Mouse (Mus musculus) heart, postnatal 0 days (tissue): ENCODE measurements at regions not wholly inside any gene's neighbourhood (a gene's known extent, or its start where the extent isn't known, plus 50 kb on each side); places are given as distances from the start of the nearest gene placed in this dataset.

Experiments
- ATAC-seq: fragments of 200-750 bp; cut with Nextera tagmentation; 2 replicates; pipeline ENCODE4 v1.8.0; 2017; ENCODE audit warnings: low read depth, moderate number of reproducible peaks, moderate library complexity; ENCODE audit not compliant: insufficient read depth
- DNase-seq: peaks from one replicate; pipeline ENCODE4 v3.0.0-alpha.2; 2016; ENCODE audit warnings: low spot score
- H3K27ac ChIP-seq: fragments of 300-500 bp; sonication (generic); 2 replicates; pipeline ENCODE4 v1.5.1; 2014; ENCODE audit warnings: low read depth, mild to moderate bottlenecking
- H3K27me3 ChIP-seq: fragments of 300-500 bp; sonication (generic); 2 replicates; pipeline ENCODE4 v1.6.1; 2014; ENCODE audit warnings: low read length, mixed read lengths; ENCODE audit not compliant: control insufficient read depth, insufficient read depth
- H3K36me3 ChIP-seq: fragments of 300-500 bp; sonication (generic); replicated peaks from 2 replicates; pipeline ENCODE4 v1.6.1; 2014; ENCODE audit warnings: low read length, mixed read lengths; ENCODE audit not compliant: control insufficient read depth, insufficient read depth
- H3K4me1 ChIP-seq: fragments of 300-500 bp; sonication (generic); 2 replicates; pipeline ENCODE4 v1.6.1; 2014; ENCODE audit warnings: antibody characterized with exemption; ENCODE audit not compliant: control insufficient read depth, insufficient read depth
- H3K4me2 ChIP-seq: fragments of 300-500 bp; sonication (generic); 2 replicates; pipeline ENCODE4 v1.6.1; 2014; ENCODE audit warnings: low read depth, mild to moderate bottlenecking, low read length, moderate library complexity
- H3K4me3 ChIP-seq: fragments of 300-500 bp; sonication (generic); 2 replicates; pipeline ENCODE4 v1.5.1; 2014; ENCODE audit warnings: low read depth, low read length
- H3K9ac ChIP-seq: fragments of 300-500 bp; sonication (generic); replicated peaks from 2 replicates; pipeline ENCODE4 v1.6.1; 2014; ENCODE audit warnings: low read depth, low read length, mixed read lengths
- H3K9me3 ChIP-seq: fragments of 300-500 bp; sonication (generic); replicated peaks from 2 replicates; pipeline ENCODE4 v1.6.1; 2016; ENCODE audit warnings: low read length; ENCODE audit not compliant: control insufficient read depth
- CTCF ChIP-seq: IDR thresholded peaks from 2 replicates; pipeline ENCODE4 v1.5.1; 2016; ENCODE audit warnings: antibody characterized with exemption, control low read depth, low read depth
- EP300 ChIP-seq: IDR thresholded peaks from 2 replicates; pipeline ENCODE4 v1.6.1; 2016; ENCODE audit warnings: antibody characterized with exemption, low read depth
- WGBS: fragments of 180-500 bp; shearing (Covaris S2); extraction: QIAGEN DNeasy Blood & Tissue Kit; methylation state at CpG from one replicate; pipeline ENCODE4 v1.1.7; 2014; 5-methylcytosine and 5-hydroxymethylcytosine counted together

GRCm38 (mm10) chr1:23207843-23208242 is 105.8 kb upstream of the 4933415F23Rik start:
- H3K27me3 ChIP-seq = no peaks in the 10 kb centered on the region
- no peaks in the 10 kb centered on the region for H3K9me3 ChIP-seq
- ATAC-seq (no peak), DNase-seq (no peak)
- no peak overlapping the region for H3K27ac ChIP-seq
- no peaks in the 10 kb centered on the region for H3K36me3 ChIP-seq
- H3K9ac ChIP-seq = no peak overlapping the region
- H3K4me1 ChIP-seq = 0 out of 2 replicates have a peak, but pooled peaks cover 5% of the 10 kb centered on the region
- H3K4me3 ChIP-seq = no peak overlapping the region
- no peak for TF ChIP-seq EP300
- TF ChIP-seq CTCF = no peak
- no peak overlapping the region for H3K4me2 ChIP-seq
- 56% methylated on average over 1 of the region's 1 CpGs for WGBS

- 65% methylated on average over 4 of the region's 4 CpGs for WGBS
- H3K4me3 ChIP-seq = no peak overlapping the region
- H3K27me3 ChIP-seq = no peaks in the 10 kb centered on the region
These were observed 105.0 kb upstream of the 4933415F23Rik start for GRCm38 (mm10) chr1:23207024-23207423.

GRCm38 (mm10) chr1:23202511-23203435 is 100.7 kb upstream of the 4933415F23Rik start:
- WGBS = 42% methylated on average over 5 of the region's 5 CpGs
- ATAC-seq (peak; percentile 56; the same call in 1 of the 2 replicates), DNase-seq (peak; percentile 71)
- Histone ChIP-seq H3K9me3 (no peaks in the 10 kb centered on the region), H3K4me3 (no peak overlapping the region), H3K4me2 (no peak overlapping the region), H3K27ac (peak overlapping the region; percentile 74), H3K9ac (no peak overlapping the region), H3K4me1 (peaks cover 20% of the 10 kb centered on the region; the same call in 1 of the 2 replicates), H3K27me3 (no peaks in the 10 kb centered on the region), H3K36me3 (no peaks in the 10 kb centered on the region)
- TF ChIP-seq EP300 (peak; percentile 58; the same call in 1 of the 2 replicates), CTCF (no peak)

More at GRCm38 (mm10) chr1:23207024-23207423, 105.0 kb upstream of the 4933415F23Rik start:
- H3K4me1 ChIP-seq = 0 out of 2 replicates have a peak, but pooled peaks cover 6% of the 10 kb centered on the region
- H3K27ac ChIP-seq = no peak overlapping the region
- no peaks in the 10 kb centered on the region for H3K9me3 ChIP-seq
- no peak overlapping the region for H3K9ac ChIP-seq
- no peak for DNase-seq
- ATAC-seq = no peak
- TF ChIP-seq CTCF (no peak), EP300 (no peak)
- H3K36me3 ChIP-seq = no peaks in the 10 kb centered on the region
- no peak overlapping the region for H3K4me2 ChIP-seq

GRCm38 (mm10) chr1:23200460-23200859 is 98.4 kb upstream of the 4933415F23Rik start:
- peak overlapping the region; percentile 46; the same call in 1 of the 2 replicates for H3K27ac ChIP-seq
- DNase-seq = peak; percentile 41
- WGBS = 51% methylated on average over 4 of the region's 4 CpGs
- H3K27me3 ChIP-seq = no peaks in the 10 kb centered on the region
- no peaks in the 10 kb centered on the region for H3K36me3 ChIP-seq
- no peaks in the 10 kb centered on the region for H3K9me3 ChIP-seq
- no peak for TF ChIP-seq CTCF
- peak; percentile 73; the same call in 1 of the 2 replicates for TF ChIP-seq EP300
- H3K9ac ChIP-seq = no peak overlapping the region
- H3K4me2 ChIP-seq = no peak overlapping the region
- ATAC-seq = 0 out of 2 replicates have a peak, but pooled peaks have one; percentile 40
- no peak overlapping the region for H3K4me3 ChIP-seq
- peaks cover 20% of the 10 kb centered on the region; the same call in 1 of the 2 replicates for H3K4me1 ChIP-seq

GRCm38 (mm10) chr1:23190316-23191005 is 88.4 kb upstream of the 4933415F23Rik start:
- no peak overlapping the region for H3K4me2 ChIP-seq
- H3K27me3 ChIP-seq = no peaks in the 10 kb centered on the region
- WGBS = 73% methylated on average over 3 of the region's 3 CpGs
- peaks cover 10% of the 10 kb centered on the region for H3K4me1 ChIP-seq
- no peak overlapping the region for H3K27ac ChIP-seq
- H3K4me3 ChIP-seq = no peak overlapping the region
- H3K36me3 ChIP-seq = no peaks in the 10 kb centered on the region
- no peak overlapping the region for H3K9ac ChIP-seq
- no peaks in the 10 kb centered on the region for H3K9me3 ChIP-seq
- ATAC-seq (no peak), DNase-seq (no peak)
- TF ChIP-seq EP300 (no peak), CTCF (no peak)
